Mouse (Mus musculus) layer of hippocampus, adult 18-20 months (tissue): ENCODE results near the gene Nup85. TPM values are rescaled to one million over a fixed set of nuclear protein-coding genes. Genes with fewer than 3 reads are reported as not detected.
A peak's percentile ranks its signal among the peaks of the same experiment; 100 is the strongest.

Experiments
- DNase-seq, 2 experiments: peaks; one replicate each; pipeline ENCODE4 v3.0.0; 2022; ENCODE audit warnings: low spot score in 2 of 2
- total RNA-seq, 2 experiments: library from RNA; stranded (reverse); gene quantifications; 2 replicates each; pipeline ENCODE4 v1.2.3; 2021

The Nup85 gene
- total RNA-seq, 2 experiments from 2014 or later: 46.8 to 48.6 TPM

- DNase-seq: peak; percentile 70 to 73
These were observed 48.3 kb downstream of the Nup85 start, which contains the start of gene Mif4gd for GRCm38 (mm10) chr11:115612410-115613137. Gene Mif4gd, minus strand, starts transcription at chr11:115612969.

- DNase-seq: no peak
These were observed 49.1 kb downstream of the Nup85 start for GRCm38 (mm10) chr11:115613138-115613945.

- no peak for DNase-seq
These were observed 50.3 kb downstream of the Nup85 start for GRCm38 (mm10) chr11:115614346-115615107.

GRCm38 (mm10) chr11:115615108-115615825, 51.0 kb downstream of the Nup85 start:
- DNase-seq: no peak

- no peak for DNase-seq
These were observed 51.6 kb downstream of the Nup85 start for GRCm38 (mm10) chr11:115615875-115616274.

DNA sequence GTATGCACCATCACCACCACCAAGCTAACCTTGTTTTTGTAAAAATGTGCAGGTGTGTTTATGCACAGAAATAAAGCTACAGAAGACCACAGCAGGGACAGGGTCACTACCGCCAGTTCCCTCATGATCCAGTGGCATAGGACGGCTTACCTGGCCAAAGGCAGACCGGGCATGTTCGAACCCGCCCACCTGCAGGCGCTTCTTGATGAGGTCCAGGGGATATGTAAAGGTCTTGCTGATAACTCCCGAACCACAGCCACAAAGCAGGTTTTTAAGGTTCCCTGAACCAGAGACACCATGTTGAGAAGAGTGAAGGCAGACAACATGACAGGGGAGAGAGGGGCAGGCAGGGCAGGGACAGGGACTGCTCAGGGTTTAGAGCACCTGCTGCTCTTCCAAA, 52.1 kb downstream of the Nup85 start:
- DNase-seq: no peak

DNA sequence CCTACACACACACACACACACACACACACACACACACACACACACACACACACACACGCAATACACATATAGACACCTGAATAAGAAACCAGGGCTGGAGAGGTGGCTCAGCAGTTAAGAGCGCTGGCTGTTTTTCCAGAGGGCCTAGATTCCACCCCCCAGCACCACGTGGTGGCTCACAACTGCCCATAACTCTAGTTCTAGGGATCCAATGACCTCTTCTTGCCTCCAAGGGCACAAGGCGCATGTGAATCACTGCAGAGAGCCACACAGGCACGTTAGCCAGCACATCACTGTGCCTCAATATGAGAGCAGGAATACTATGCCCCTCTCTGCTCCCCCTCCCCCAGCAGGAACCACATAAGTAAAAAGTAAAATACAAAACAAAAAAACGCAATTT, 52.7 kb downstream of the Nup85 start:
- DNase-seq: no peak

GRCm38 (mm10) chr11:115618001-115618400, 53.8 kb downstream of the Nup85 start:
- DNase-seq: no peak

- no peak for DNase-seq
These were observed 54.7 kb downstream of the Nup85 start for GRCm38 (mm10) chr11:115618732-115619516.

DNA sequence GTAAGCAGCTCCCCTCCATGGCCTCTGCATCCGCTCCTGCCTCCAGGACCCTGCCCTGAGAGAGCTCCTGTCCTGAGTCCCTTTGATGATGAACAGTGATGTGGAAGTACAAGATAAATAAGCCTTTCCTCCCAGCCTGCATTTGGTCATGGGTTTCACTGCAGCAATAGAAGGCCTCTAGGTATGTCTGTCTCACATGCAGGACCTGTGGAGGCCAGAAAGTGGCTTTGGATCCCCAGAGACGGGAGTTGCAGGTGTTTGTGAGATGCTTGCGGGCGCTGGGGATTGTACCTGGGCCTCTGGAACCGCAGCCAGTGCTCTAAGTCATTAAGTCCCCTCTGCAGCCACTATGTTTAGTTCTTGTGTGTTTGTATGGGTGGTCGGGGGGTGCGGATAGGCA, 55.7 kb downstream of the Nup85 start:
- no peak for DNase-seq

- DNase-seq: no peak
These were observed 59.3 kb downstream of the Nup85 start for GRCm38 (mm10) chr11:115623487-115624070.

- DNase-seq: no peak
These were observed 61.6 kb downstream of the Nup85 start for GRCm38 (mm10) chr11:115625877-115626276.

- DNase-seq: no peak
These were observed 62.8 kb downstream of the Nup85 start for GRCm38 (mm10) chr11:115626824-115627616.

DNA sequence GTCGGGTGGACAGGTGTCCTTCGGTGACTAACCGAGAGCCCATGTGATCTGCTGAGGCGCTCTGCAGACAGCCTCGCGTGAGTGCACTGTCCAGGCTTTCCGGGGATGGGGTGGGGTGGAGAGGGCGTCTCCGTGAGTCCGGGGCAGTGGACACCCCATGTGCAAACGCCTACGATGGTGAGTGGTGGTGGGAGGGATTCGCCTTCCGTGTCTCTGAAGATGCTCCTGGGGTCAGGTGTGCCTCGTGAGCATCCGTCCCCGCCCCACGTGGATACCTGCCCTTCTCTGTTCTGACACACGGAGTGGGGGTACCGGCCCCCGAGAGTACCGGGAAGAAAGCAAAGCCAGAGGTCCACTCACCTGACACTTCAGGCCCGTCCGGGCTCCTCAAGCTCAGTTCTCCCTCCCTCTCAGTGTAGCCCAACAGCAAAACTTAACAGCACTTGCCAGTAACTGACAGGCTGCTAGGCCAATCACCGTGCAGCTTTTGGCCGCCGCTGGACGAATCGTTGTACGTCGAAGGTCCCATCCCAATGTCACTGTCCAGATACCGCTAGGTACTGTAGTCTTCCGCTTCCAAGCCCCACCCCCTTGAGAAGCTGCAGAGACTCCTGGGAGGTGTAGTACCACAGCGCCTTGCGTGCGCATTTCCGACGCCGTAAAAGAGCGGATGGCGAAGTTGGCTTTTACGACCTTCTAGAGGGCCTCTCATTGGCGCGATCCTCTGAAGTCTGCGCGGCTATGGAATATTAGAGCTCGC, 63.7 kb downstream of the Nup85 start, which contains the start of gene Slc25a19:
Gene Slc25a19 (minus strand): TSS at position 591 of the 760 bp plus-strand sequence.
- DNase-seq: peak; percentile 99 to 100

GRCm38 (mm10) chr11:115628465-115629101, 64.3 kb downstream of the Nup85 start:
- no peak for DNase-seq

- no peak for DNase-seq
These were observed 65.7 kb downstream of the Nup85 start for GRCm38 (mm10) chr11:115629734-115630531.
